Mouse (Mus musculus): ENCODE measurements around the gene Dnajb4. TPM values are rescaled to one million over a fixed set of nuclear protein-coding genes. Genes with fewer than 3 reads are reported as not detected.

Dnajb4 gene
- polyA plus RNA-seq, 1 experiment from 2014 or later, result 49.5 TPM

- H3K4me1 ChIP-seq (ENCODE audit: control insufficient read depth, insufficient read depth, low read depth, low read length), result no peaks in the 10 kb centered on the region
- 0 out of 2 replicates have a peak, but pooled peaks have one; percentile 57 for ATAC-seq
- no peak overlapping the region for H3K4me2 ChIP-seq (ENCODE audit: low read length)
- H3K9me3 ChIP-seq (ENCODE audit: control insufficient read depth, low read length), result no peaks in the 10 kb centered on the region
- peaks cover 16% of the 10 kb centered on the region for H3K36me3 ChIP-seq (ENCODE audit: control insufficient read depth, insufficient read depth, low read length)
- no peaks in the 10 kb centered on the region for H3K27me3 ChIP-seq (replicated peaks; ENCODE audit: control insufficient read depth, insufficient read depth, low read length)
- 68% methylated on average over 2 of the region's 2 CpGs for WGBS
- no peak overlapping the region for H3K4me3 ChIP-seq (ENCODE audit: low read length)
- H3K9ac ChIP-seq (ENCODE audit: low read depth, low read length), result no peak overlapping the region
- H3K27ac ChIP-seq (ENCODE audit: low read depth, low read length), result no peak overlapping the region
Measured at GRCm38 (mm10) chr3:152238836-152239235, 28.7 kb upstream of the Dnajb4 start.

- no peak for ATAC-seq
- no peak overlapping the region for H3K4me2 ChIP-seq (ENCODE audit: low read length)
Measured at GRCm38 (mm10) chr3:152235805-152236204, 25.7 kb upstream of the Dnajb4 start.

GRCm38 (mm10) chr3:152235238-152235637 is 25.1 kb upstream of the Dnajb4 start:
- WGBS, result 96% methylated on average over 1 of the region's 1 CpGs
- ATAC-seq, result no peak
- Histone ChIP-seq H3K36me3 (ENCODE audit: control insufficient read depth, insufficient read depth, low read length) (peaks cover 23% of the 10 kb centered on the region), H3K9ac (ENCODE audit: low read depth, low read length) (no peak overlapping the region), H3K4me3 (ENCODE audit: low read length) (no peak overlapping the region), H3K27me3 (replicated peaks; ENCODE audit: control insufficient read depth, insufficient read depth, low read length) (no peaks in the 10 kb centered on the region), H3K27ac (ENCODE audit: low read depth, low read length) (no peak overlapping the region), H3K4me1 (ENCODE audit: control insufficient read depth, insufficient read depth, low read depth, low read length) (no peaks in the 10 kb centered on the region), H3K9me3 (ENCODE audit: control insufficient read depth, low read length) (no peaks in the 10 kb centered on the region), H3K4me2 (ENCODE audit: low read length) (no peak overlapping the region)

More at GRCm38 (mm10) chr3:152235805-152236204, 25.7 kb upstream of the Dnajb4 start:
- no peak overlapping the region for H3K27ac ChIP-seq (ENCODE audit: low read depth, low read length)
- H3K27me3 ChIP-seq (replicated peaks; ENCODE audit: control insufficient read depth, insufficient read depth, low read length), result no peaks in the 10 kb centered on the region
- H3K9ac ChIP-seq (ENCODE audit: low read depth, low read length), result no peak overlapping the region
- H3K4me3 ChIP-seq (ENCODE audit: low read length), result no peak overlapping the region
- H3K36me3 ChIP-seq (ENCODE audit: control insufficient read depth, insufficient read depth, low read length), result peaks cover 23% of the 10 kb centered on the region
- no peaks in the 10 kb centered on the region for H3K9me3 ChIP-seq (ENCODE audit: control insufficient read depth, low read length)
- no peaks in the 10 kb centered on the region for H3K4me1 ChIP-seq (ENCODE audit: control insufficient read depth, insufficient read depth, low read depth, low read length)
- 100% methylated on average over 1 of the region's 1 CpGs for WGBS

DNA sequence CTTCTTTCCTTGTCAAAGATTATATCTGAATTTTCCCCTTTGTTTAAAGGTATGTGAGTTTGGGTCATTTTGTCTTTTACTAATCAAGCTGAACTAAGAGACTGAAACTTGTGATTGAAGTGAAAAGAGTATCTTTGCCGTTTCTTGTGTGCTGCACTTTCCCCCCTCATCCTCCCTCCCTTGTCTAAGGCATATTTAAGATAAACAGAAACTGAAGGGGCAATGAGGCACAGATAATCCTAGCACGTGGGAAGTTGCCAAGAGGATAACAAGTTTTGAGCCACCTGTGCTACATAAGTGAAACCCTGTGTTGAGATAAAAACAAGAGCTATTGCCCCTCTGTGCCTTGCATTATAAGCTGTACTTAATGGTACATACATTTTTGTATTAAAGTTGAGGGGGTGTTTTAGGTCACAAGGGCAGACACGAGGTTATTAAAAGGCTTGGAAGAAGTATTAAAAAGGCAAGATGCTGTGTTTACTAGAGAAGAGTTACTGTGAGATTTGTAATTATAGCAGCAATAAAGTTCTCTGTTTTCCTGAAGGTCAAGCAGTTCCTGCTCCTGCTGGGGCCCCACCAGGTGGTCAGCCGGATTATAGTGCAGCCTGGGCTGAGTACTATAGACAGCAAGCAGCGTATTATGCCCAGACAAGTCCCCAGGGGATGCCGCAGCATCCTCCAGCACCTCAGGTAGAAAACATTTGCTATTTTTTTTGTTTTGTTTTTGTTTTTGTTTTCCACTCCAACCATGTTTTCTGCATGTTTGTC is 21.4 kb upstream of the Dnajb4 start:
- Histone ChIP-seq H3K9me3 (ENCODE audit: control insufficient read depth, low read length) (no peaks in the 10 kb centered on the region), H3K4me1 (ENCODE audit: control insufficient read depth, insufficient read depth, low read depth, low read length) (no peaks in the 10 kb centered on the region), H3K4me3 (ENCODE audit: low read length) (no peak overlapping the region), H3K27ac (ENCODE audit: low read depth, low read length) (no peak overlapping the region), H3K27me3 (replicated peaks; ENCODE audit: control insufficient read depth, insufficient read depth, low read length) (no peaks in the 10 kb centered on the region), H3K4me2 (ENCODE audit: low read length) (no peak overlapping the region), H3K9ac (ENCODE audit: low read depth, low read length) (no peak overlapping the region), H3K36me3 (ENCODE audit: control insufficient read depth, insufficient read depth, low read length) (peaks cover 20% of the 10 kb centered on the region)
- WGBS, result 52% methylated on average over 6 of the region's 6 CpGs
- no peak for ATAC-seq

GRCm38 (mm10) chr3:152229271-152229670 is 19.2 kb upstream of the Dnajb4 start:
- H3K36me3 ChIP-seq (ENCODE audit: control insufficient read depth, insufficient read depth, low read length), result peaks cover 34% of the 10 kb centered on the region
- no peak overlapping the region for H3K4me2 ChIP-seq (ENCODE audit: low read length)
- WGBS, result 95% methylated on average over 5 of the region's 5 CpGs
- H3K27ac ChIP-seq (ENCODE audit: low read depth, low read length), result no peak overlapping the region
- no peak overlapping the region for H3K4me3 ChIP-seq (ENCODE audit: low read length)
- no peak for ATAC-seq
- no peak overlapping the region for H3K9ac ChIP-seq (ENCODE audit: low read depth, low read length)
- H3K9me3 ChIP-seq (ENCODE audit: control insufficient read depth, low read length), result no peaks in the 10 kb centered on the region
- H3K27me3 ChIP-seq (replicated peaks; ENCODE audit: control insufficient read depth, insufficient read depth, low read length), result no peaks in the 10 kb centered on the region
- no peaks in the 10 kb centered on the region for H3K4me1 ChIP-seq (ENCODE audit: control insufficient read depth, insufficient read depth, low read depth, low read length)

- Histone ChIP-seq H3K9me3 (ENCODE audit: control insufficient read depth, low read length) (no peaks in the 10 kb centered on the region), H3K4me1 (ENCODE audit: control insufficient read depth, insufficient read depth, low read depth, low read length) (no peaks in the 10 kb centered on the region), H3K27ac (ENCODE audit: low read depth, low read length) (no peak overlapping the region), H3K27me3 (replicated peaks; ENCODE audit: control insufficient read depth, insufficient read depth, low read length) (no peaks in the 10 kb centered on the region), H3K4me3 (ENCODE audit: low read length) (no peak overlapping the region), H3K9ac (ENCODE audit: low read depth, low read length) (no peak overlapping the region), H3K36me3 (ENCODE audit: control insufficient read depth, insufficient read depth, low read length) (peaks cover 38% of the 10 kb centered on the region), H3K4me2 (ENCODE audit: low read length) (no peak overlapping the region)
- ATAC-seq, result no peak
- WGBS, result 93% methylated on average over 7 of the region's 7 CpGs
Measured at GRCm38 (mm10) chr3:152228843-152229242, 18.7 kb upstream of the Dnajb4 start.

GRCm38 (mm10) chr3:152225906-152226305 is 15.8 kb upstream of the Dnajb4 start:
- no peak for ATAC-seq
- Histone ChIP-seq H3K9ac (ENCODE audit: low read depth, low read length) (no peak overlapping the region), H3K4me2 (ENCODE audit: low read length) (no peak overlapping the region), H3K4me3 (ENCODE audit: low read length) (no peak overlapping the region), H3K36me3 (ENCODE audit: control insufficient read depth, insufficient read depth, low read length) (peaks cover 52% of the 10 kb centered on the region), H3K27me3 (replicated peaks; ENCODE audit: control insufficient read depth, insufficient read depth, low read length) (no peaks in the 10 kb centered on the region), H3K9me3 (ENCODE audit: control insufficient read depth, low read length) (no peaks in the 10 kb centered on the region), H3K4me1 (ENCODE audit: control insufficient read depth, insufficient read depth, low read depth, low read length) (no peaks in the 10 kb centered on the region), H3K27ac (ENCODE audit: low read depth, low read length) (no peak overlapping the region)
- 93% methylated on average over 7 of the region's 7 CpGs for WGBS

DNA sequence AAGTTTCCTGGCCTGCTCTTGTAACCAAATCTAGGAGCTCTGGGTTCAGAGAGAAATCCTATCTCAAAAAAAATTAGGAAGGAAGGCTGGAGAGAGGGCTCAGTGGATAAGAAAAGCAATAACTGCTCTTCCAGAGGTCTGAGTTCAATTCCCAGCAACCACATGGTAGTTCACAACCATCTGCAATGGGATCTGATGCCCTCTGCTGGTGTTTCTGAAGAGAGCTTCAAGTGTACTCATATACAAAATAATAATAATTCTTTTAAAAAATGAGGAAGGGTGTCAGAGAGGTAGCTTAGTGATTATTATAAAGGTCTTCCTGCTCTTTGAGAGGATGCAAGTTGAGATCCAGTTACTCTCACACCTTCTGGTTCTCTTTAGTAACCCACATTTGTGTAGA is 14.8 kb upstream of the Dnajb4 start:
- Histone ChIP-seq H3K27ac (ENCODE audit: low read depth, low read length) (no peak overlapping the region), H3K4me1 (ENCODE audit: control insufficient read depth, insufficient read depth, low read depth, low read length) (no peaks in the 10 kb centered on the region), H3K27me3 (replicated peaks; ENCODE audit: control insufficient read depth, insufficient read depth, low read length) (no peaks in the 10 kb centered on the region), H3K4me3 (ENCODE audit: low read length) (no peak overlapping the region), H3K36me3 (ENCODE audit: control insufficient read depth, insufficient read depth, low read length) (peaks cover 56% of the 10 kb centered on the region), H3K9me3 (ENCODE audit: control insufficient read depth, low read length) (no peaks in the 10 kb centered on the region), H3K4me2 (ENCODE audit: low read length) (no peak overlapping the region), H3K9ac (ENCODE audit: low read depth, low read length) (no peak overlapping the region)
- ATAC-seq, result no peak

DNA sequence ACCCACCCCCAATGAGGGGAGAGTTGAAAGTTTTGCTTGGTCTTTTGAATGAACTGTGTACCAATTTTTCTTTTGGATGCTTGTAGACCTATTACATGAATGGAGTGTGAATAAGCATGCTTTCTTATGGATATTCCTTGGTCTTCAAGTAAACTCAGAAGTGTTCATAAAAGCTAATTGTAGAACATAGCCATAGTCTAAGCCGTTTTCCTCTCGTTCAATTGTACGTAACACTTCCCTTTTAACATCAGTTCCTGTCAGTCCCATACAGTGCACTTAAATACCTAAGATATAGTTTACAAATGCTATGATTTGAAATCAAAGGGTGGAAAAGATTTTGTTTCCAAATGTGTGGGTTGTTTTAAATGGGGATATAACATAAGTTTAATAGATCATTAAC is 3.3 kb upstream of the Dnajb4 start:
- H3K4me1 ChIP-seq (ENCODE audit: control insufficient read depth, insufficient read depth, low read depth, low read length), result peaks cover 24% of the 10 kb centered on the region
- H3K27ac ChIP-seq (ENCODE audit: low read depth, low read length), result no peak overlapping the region
- H3K36me3 ChIP-seq (ENCODE audit: control insufficient read depth, insufficient read depth, low read length), result peaks cover 9% of the 10 kb centered on the region
- H3K27me3 ChIP-seq (replicated peaks; ENCODE audit: control insufficient read depth, insufficient read depth, low read length), result no peaks in the 10 kb centered on the region
- H3K9ac ChIP-seq (ENCODE audit: low read depth, low read length), result no peak overlapping the region
- no peak for ATAC-seq
- H3K4me3 ChIP-seq (ENCODE audit: low read length), result no peak overlapping the region
- peak overlapping the region; percentile 95 for H3K4me2 ChIP-seq (ENCODE audit: low read length)
- 49% methylated on average over 3 of the region's 3 CpGs for WGBS
- no peaks in the 10 kb centered on the region for H3K9me3 ChIP-seq (ENCODE audit: control insufficient read depth, low read length)

Measured in hindbrain, embryonic 16.5 days (tissue).